Mouse (Mus musculus) ES-E14 (cell line): ENCODE results near the gene Heg1.

Source experiments
- CHD2 ChIP-seq: IDR thresholded peaks from 2 replicates; pipeline ENCODE4 v1.6.1; 2014; ENCODE audit warnings: mild to moderate bottlenecking, low read depth, low read length, inconsistent platforms
- ZNF384 ChIP-seq: IDR thresholded peaks from 2 replicates; pipeline ENCODE4 v1.6.1; 2012; ENCODE audit warnings: low read depth, low read length, inconsistent platforms

- no peak for TF ChIP-seq ZNF384
- TF ChIP-seq CHD2: no peak
Observed at GRCm38 (mm10) chr16:33776766-33777529, 92.8 kb downstream of the Heg1 start.
